Mouse (Mus musculus) layer of hippocampus, postnatal 14 days (tissue): ENCODE measurements around the gene Ngp. TPM values are rescaled to one million over a fixed set of nuclear protein-coding genes. Genes with fewer than 3 reads are reported as not detected.

Source experiments
- DNase-seq, 2 experiments: peaks; one replicate each; pipeline ENCODE4 v3.0.0; 2021 to 2022; ENCODE audit warnings: low spot score in 2 of 2, mixed read lengths in 1 of 2
- total RNA-seq, 2 experiments: library from RNA; stranded (reverse); gene quantifications; 2 replicates each; pipeline ENCODE4 v1.2.3; 2021

Ngp gene
- total RNA-seq, 2 experiments from 2014 or later = not detected

- DNase-seq = no peak
Observed at GRCm38 (mm10) chr9:110433045-110433444, 13.5 kb downstream of the Ngp start.

- DNase-seq = no peak
Observed at GRCm38 (mm10) chr9:110436041-110436440, 16.5 kb downstream of the Ngp start.

- no peak for DNase-seq
Observed at GRCm38 (mm10) chr9:110440049-110440448, 20.5 kb downstream of the Ngp start.

- DNase-seq = no peak
Observed at GRCm38 (mm10) chr9:110440559-110440958, 21.0 kb downstream of the Ngp start.

GRCm38 (mm10) chr9:110448356-110448755, 28.8 kb downstream of the Ngp start:
- DNase-seq = no peak

- peak; percentile 76 to 91 for DNase-seq
Observed at GRCm38 (mm10) chr9:110448857-110449617, 29.5 kb downstream of the Ngp start.

- no peak for DNase-seq
Observed at GRCm38 (mm10) chr9:110452523-110452922, 33.0 kb downstream of the Ngp start.

- no peak for DNase-seq
Observed at GRCm38 (mm10) chr9:110457926-110458325, 38.4 kb downstream of the Ngp start.

- no peak for DNase-seq
Observed at GRCm38 (mm10) chr9:110459145-110459727, 39.7 kb downstream of the Ngp start.

- no peak for DNase-seq
Observed at GRCm38 (mm10) chr9:110460884-110461815, 41.6 kb downstream of the Ngp start.

- no peak for DNase-seq
Observed at GRCm38 (mm10) chr9:110462321-110462720, 42.8 kb downstream of the Ngp start.

- no peak for DNase-seq
Observed at GRCm38 (mm10) chr9:110463983-110464591, 44.5 kb downstream of the Ngp start.

- no peak for DNase-seq
Observed at GRCm38 (mm10) chr9:110465336-110465735, 45.8 kb downstream of the Ngp start.

GRCm38 (mm10) chr9:110466179-110466578, 46.6 kb downstream of the Ngp start:
- no peak for DNase-seq

Other genes with a start within 250 kb of the Ngp start
- 100 to 1,000 TPM; 296 to 306 TPM for gene Cspg5, start 176.0 kb upstream of the Ngp start, total RNA-seq
- 10 to 100 TPM; 11.0 to 12.3 TPM for gene Elp6, start 114.6 kb upstream of the Ngp start, total RNA-seq
- gene Scap, start 86.5 kb upstream of the Ngp start, total RNA-seq = 10 to 100 TPM; 91.7 to 93.1 TPM
- 10 to 100 TPM; 47.8 to 49.2 TPM for gene Ptpn23, start 11.5 kb upstream of the Ngp start, total RNA-seq
- gene Klhl18, start 56.9 kb downstream of the Ngp start, total RNA-seq = 10 to 100 TPM; 23.3 to 24.8 TPM
- 1 to 10 TPM; 3.8 to 5.1 TPM for gene Kif9, start 57.2 kb downstream of the Ngp start, total RNA-seq
- 10 to 100 TPM; 68.1 to 68.3 TPM for gene Setd2, start 112.8 kb downstream of the Ngp start, total RNA-seq
- gene Nradd, start 204.7 kb downstream of the Ngp start, total RNA-seq = 1 to 10 TPM; 2.1 to 2.6 TPM
- 1 to 10 TPM; 7.8 to 9.4 TPM for gene Nbeal2, start 234.4 kb downstream of the Ngp start, total RNA-seq
- gene Ccdc12, start 236.8 kb downstream of the Ngp start, total RNA-seq = 10 to 100 TPM; 40.1 to 47.1 TPM